Mouse (Mus musculus) kidney, embryonic 16.5 days (tissue): ENCODE results near the gene Cd81. TPM values are rescaled to one million over a fixed set of nuclear protein-coding genes. Genes with fewer than 3 reads are reported as not detected.
A peak's percentile ranks its signal among the peaks of the same experiment; 100 is the strongest.

Experiments used
- ATAC-seq: fragments of 200-750 bp; cut with Nextera tagmentation; 2 replicates; pipeline ENCODE4 v1.8.0; 2017; ENCODE audit warnings: moderate TSS enrichment; ENCODE audit not compliant: low FRiP score, low TSS enrichment
- H3K27ac ChIP-seq: fragments of 300-500 bp; sonication (generic); 2 replicates; pipeline ENCODE4 v1.5.1; 2014; ENCODE audit warnings: low read length
- H3K27me3 ChIP-seq: fragments of 300-500 bp; sonication (generic); 2 replicates; pipeline ENCODE4 v1.6.1; 2014; ENCODE audit warnings: low read length, control low read depth, mixed read lengths; ENCODE audit not compliant: insufficient read depth
- H3K36me3 ChIP-seq: fragments of 300-500 bp; sonication (generic); 2 replicates; pipeline ENCODE4 v1.6.1; 2014; ENCODE audit warnings: low read length, control low read depth, mixed read lengths; ENCODE audit not compliant: insufficient read depth
- H3K4me1 ChIP-seq: fragments of 300-500 bp; sonication (generic); 2 replicates; pipeline ENCODE4 v1.6.1; 2014; ENCODE audit warnings: low read length, control low read depth, mixed read lengths; ENCODE audit not compliant: insufficient read depth
- H3K4me2 ChIP-seq: fragments of 300-500 bp; sonication (generic); replicated peaks from 2 replicates; pipeline ENCODE4 v1.6.1; 2014; ENCODE audit warnings: low read depth, low read length
- H3K4me3 ChIP-seq: fragments of 300-500 bp; sonication (generic); 2 replicates; pipeline ENCODE4 v1.5.1; 2014; ENCODE audit warnings: mild to moderate bottlenecking, low read length
- H3K9ac ChIP-seq: fragments of 300-500 bp; sonication (generic); replicated peaks from 2 replicates; pipeline ENCODE4 v1.6.1; 2014; ENCODE audit warnings: low read length
- H3K9me3 ChIP-seq: fragments of 300-500 bp; sonication (generic); 2 replicates; pipeline ENCODE4 v1.6.1; 2016; ENCODE audit warnings: low read length, control low read depth
- WGBS: fragments of 180-500 bp; shearing (Covaris S2); extraction: QIAGEN DNeasy Blood & Tissue Kit; methylation state at CpG from one replicate; pipeline ENCODE4 v1.1.7; 2014; 5-methylcytosine and 5-hydroxymethylcytosine counted together
- polyA plus RNA-seq: library from polyadenylated mRNA; unstranded; fragments of >200 nt; fragmentation: Nextera tagmentation; extraction: Ambion mirVana; gene quantifications from 2 replicates; pipeline ENCODE4 v1.2.1, GENCODE M21; 2015

The Cd81 gene
- polyA plus RNA-seq, 1 experiment from 2014 or later = 698 TPM

DNA sequence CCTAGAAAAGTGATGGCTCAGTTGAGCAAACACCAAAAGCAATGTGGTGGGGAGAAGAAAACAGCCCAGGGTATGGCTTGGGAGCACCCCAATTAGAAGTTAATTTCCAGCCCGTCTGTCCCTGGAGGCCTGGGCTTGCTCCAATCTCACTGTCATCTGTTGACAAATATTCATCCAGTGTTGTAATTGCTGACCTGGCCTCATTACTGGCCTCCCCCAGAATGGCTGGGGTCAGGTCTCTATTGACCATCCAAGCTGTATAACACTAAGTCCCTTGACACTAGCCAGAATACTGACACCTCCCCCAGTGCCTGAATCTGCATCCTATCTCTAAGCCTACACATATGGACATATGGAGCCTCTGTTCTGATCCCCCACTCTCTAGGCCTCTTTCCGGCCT is 24.8 kb downstream of the Cd81 start:
- no peak overlapping the region for H3K9ac ChIP-seq
- ATAC-seq = no peak
- no peaks in the 10 kb centered on the region for H3K9me3 ChIP-seq
- no peaks in the 10 kb centered on the region for H3K36me3 ChIP-seq
- WGBS = 74% methylated on average over 2 of the region's 2 CpGs
- H3K4me3 ChIP-seq = no peak overlapping the region
- H3K27me3 ChIP-seq = no peaks in the 10 kb centered on the region
- no peaks in the 10 kb centered on the region for H3K4me1 ChIP-seq
- no peak overlapping the region for H3K27ac ChIP-seq
- H3K4me2 ChIP-seq = no peak overlapping the region

DNA sequence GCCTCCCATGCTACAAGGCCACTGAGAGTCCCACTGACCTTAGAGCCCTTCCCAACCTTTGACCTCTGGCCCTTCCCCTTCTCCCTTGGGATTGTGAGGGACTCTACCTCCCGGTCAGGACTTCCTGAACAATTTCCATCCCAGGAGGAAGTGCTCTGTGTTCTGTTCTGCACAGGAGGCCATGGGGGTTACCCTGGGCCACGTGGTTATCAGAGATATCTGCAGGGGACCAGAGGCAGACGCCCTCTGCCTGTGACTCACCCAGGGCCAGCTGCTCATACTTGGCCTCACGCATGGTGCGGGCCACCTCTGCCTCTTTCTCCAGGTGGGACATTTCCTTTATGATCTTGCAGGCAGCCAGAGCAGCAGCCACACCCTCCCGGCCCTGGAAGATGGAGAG is 29.5 kb downstream of the Cd81 start:
- H3K9ac ChIP-seq = no peak overlapping the region
- no peak overlapping the region for H3K27ac ChIP-seq
- WGBS = 71% methylated on average over 6 of the region's 6 CpGs
- H3K27me3 ChIP-seq = no peaks in the 10 kb centered on the region
- H3K9me3 ChIP-seq = no peaks in the 10 kb centered on the region
- H3K4me3 ChIP-seq = no peak overlapping the region
- no peak overlapping the region for H3K4me2 ChIP-seq
- ATAC-seq = no peak
- no peaks in the 10 kb centered on the region for H3K36me3 ChIP-seq
- H3K4me1 ChIP-seq = peaks cover 6% of the 10 kb centered on the region; the same call in 1 of the 2 replicates

DNA sequence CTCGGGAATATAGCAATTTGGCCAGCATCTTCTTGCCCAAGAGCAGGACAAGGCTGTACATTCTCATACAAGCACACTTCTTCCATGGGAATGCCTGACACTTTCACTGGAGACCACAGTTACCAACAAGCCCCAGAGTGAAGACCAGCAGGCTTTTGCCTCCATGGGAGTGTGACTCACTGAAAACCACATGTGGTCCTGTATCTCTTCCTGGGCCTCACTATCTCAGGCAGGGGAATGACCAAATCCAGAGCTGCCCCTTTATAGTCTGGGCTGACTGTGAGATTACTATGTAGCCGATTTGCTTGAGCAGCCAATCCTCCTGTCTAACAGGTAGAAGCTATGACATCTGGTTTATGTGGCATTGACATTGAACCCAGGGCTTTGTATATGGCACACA is 31.2 kb downstream of the Cd81 start:
- WGBS = 80% methylated on average over 2 of the region's 2 CpGs
- Histone ChIP-seq H3K27ac (no peak overlapping the region), H3K4me2 (no peak overlapping the region), H3K9me3 (no peaks in the 10 kb centered on the region), H3K27me3 (no peaks in the 10 kb centered on the region), H3K9ac (no peak overlapping the region), H3K4me1 (peaks cover 11% of the 10 kb centered on the region; the same call in 1 of the 2 replicates), H3K36me3 (no peaks in the 10 kb centered on the region), H3K4me3 (no peak overlapping the region)
- no peak for ATAC-seq

DNA sequence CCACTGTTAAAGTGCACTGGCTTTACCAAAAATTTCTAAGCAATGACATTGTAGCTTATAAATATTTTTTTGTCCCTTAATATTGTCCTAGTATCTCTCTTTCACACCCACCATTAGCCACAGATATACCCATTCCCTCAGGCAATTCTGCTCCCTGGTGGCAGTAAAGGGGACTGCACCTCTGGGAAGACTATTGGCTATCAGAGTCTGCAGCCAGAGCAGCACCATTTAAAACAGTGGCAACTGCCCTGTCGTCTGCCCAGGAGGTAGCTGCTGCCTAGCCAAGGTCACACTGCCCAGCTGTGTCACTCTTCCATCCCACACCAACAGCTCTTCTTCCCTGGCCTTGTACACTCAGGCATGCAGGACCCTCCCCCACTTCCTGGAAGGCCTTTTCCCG is 33.8 kb downstream of the Cd81 start:
- H3K27me3 ChIP-seq = no peaks in the 10 kb centered on the region
- 42% methylated on average over 2 of the region's 2 CpGs for WGBS
- ATAC-seq = peak; percentile 28
- H3K27ac ChIP-seq = peak overlapping the region; percentile 74; the same call in 1 of the 2 replicates
- peak overlapping the region; percentile 56 for H3K9ac ChIP-seq
- H3K4me3 ChIP-seq = no peak overlapping the region
- peaks cover 11% of the 10 kb centered on the region; the same call in 1 of the 2 replicates for H3K4me1 ChIP-seq
- H3K9me3 ChIP-seq = no peaks in the 10 kb centered on the region
- peak overlapping the region; percentile 21 for H3K4me2 ChIP-seq
- H3K36me3 ChIP-seq = no peaks in the 10 kb centered on the region

DNA sequence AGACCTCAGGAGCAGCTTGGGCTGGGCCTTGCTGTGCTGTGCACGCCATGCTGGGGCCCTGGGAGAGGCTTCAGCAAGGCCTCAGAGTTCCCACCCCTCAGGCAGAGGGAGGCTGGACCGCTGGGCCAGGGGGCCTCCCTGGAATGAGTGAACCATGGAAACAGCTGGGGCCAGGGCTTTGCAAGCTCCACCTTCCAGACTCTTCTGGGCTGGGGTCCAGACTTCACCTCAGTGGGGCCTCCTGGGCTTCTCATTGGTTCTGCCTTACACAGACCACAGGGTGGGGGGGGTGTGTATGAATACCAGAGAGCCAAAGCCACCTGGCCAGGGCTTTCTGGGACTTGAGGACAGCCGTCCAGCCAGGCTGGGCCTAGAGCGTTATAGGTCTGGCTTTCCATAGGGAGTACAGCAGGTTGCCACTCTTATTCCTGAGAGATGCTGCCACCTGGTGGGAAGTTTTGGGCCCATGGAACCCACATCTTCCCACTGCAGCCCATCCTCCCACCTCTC is 34.6 kb downstream of the Cd81 start:
- no peaks in the 10 kb centered on the region for H3K9me3 ChIP-seq
- H3K36me3 ChIP-seq = no peaks in the 10 kb centered on the region
- 0 out of 2 replicates have a peak overlapping the region, but pooled peaks have one; percentile 9 for H3K4me3 ChIP-seq
- H3K4me1 ChIP-seq = peaks cover 11% of the 10 kb centered on the region; the same call in 1 of the 2 replicates
- no peaks in the 10 kb centered on the region for H3K27me3 ChIP-seq
- peak overlapping the region; percentile 56 for H3K9ac ChIP-seq
- peak overlapping the region; percentile 21 for H3K4me2 ChIP-seq
- peak; percentile 83 for ATAC-seq
- WGBS = 36% methylated on average over 4 of the region's 4 CpGs
- H3K27ac ChIP-seq = peak overlapping the region; percentile 74

DNA sequence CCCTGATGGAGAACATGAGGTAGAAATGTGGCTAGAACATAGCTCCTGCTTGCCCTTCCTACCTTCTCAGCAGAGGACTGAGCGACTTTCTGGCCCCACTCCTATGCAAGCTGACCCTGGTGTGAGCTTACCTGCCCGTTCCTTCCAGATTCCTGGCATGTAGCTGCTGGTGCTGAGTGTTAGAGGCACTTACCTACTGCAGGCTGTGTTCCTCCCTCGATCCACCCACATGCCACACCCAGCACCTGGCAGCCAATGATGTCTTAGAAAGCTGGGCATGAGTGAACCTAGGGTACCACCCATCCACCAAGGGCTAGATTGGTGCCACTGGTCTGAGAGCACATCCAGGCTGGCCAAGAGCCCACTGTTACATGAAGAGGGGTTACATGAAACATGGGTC is 41.3 kb downstream of the Cd81 start:
- no peaks in the 10 kb centered on the region for H3K4me1 ChIP-seq
- no peak overlapping the region for H3K27ac ChIP-seq
- H3K27me3 ChIP-seq = no peaks in the 10 kb centered on the region
- no peak for ATAC-seq
- WGBS = 68% methylated on average over 3 of the region's 3 CpGs
- H3K4me2 ChIP-seq = no peak overlapping the region
- H3K9ac ChIP-seq = no peak overlapping the region
- no peaks in the 10 kb centered on the region for H3K36me3 ChIP-seq
- no peak overlapping the region for H3K4me3 ChIP-seq
- no peaks in the 10 kb centered on the region for H3K9me3 ChIP-seq

DNA sequence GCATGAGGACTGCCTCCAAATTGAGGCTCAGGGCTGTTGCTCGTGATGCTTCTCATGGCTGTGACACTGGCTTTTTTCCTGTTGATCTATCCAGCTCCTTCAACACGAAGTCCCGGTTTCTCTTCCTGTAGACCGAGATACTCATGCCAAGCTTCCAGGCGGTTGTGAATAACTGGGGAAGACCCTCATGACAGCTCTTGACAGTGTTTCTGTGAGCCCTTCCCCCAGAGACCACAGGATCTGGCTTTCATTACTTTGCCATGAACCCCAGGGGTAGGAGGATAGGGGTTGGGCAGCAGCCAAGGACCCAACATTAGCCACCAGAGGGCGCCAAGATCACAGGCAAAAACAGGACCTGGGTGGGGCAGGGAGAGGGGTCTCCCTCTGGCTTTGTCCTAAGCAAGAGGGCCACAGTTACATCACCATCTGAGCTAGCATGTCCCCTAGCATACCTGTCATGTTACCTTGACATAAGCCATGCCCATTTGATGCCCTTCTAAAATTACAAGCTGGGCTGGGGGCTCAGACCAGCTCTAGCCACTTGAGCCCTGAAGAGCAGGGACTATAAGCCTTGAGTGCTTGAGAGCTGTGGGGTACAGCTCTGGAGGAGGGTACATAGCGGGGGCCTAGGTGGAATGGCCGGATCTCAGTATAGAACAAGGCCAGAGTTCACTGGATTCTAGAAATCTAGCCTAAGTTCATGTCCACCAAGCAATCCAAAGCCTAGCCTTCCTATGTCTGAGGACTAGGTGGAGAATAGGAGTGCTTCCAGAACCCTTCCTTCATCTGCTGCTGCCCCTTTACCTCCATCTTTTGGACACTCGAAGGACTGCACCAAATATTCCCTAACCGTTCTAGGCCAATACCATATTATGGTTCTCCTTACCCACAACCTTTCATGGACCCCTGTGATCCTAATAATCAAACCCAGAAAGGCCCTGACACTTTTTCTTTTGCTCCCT is 42.3 kb downstream of the Cd81 start, which contains the start of gene Trpm5:
TSS of gene Trpm5 (minus strand) at position 51 of the 962 bp plus-strand sequence.
- no peaks in the 10 kb centered on the region for H3K27me3 ChIP-seq
- ATAC-seq = peak; percentile 52; the same call in 1 of the 2 replicates
- H3K9ac ChIP-seq = no peak within 1 kb of the TSS
- H3K4me3 ChIP-seq = no peak within 1 kb of the TSS
- WGBS = 45% methylated on average over 10 of the region's 10 CpGs
- no peaks in the 10 kb centered on the region for H3K9me3 ChIP-seq
- no peak within 1 kb of the TSS for H3K4me2 ChIP-seq
- no peaks in the 10 kb centered on the region for H3K36me3 ChIP-seq
- H3K27ac ChIP-seq = no peak within 1 kb of the TSS
- H3K4me1 ChIP-seq = no peaks in the 10 kb centered on the region

DNA sequence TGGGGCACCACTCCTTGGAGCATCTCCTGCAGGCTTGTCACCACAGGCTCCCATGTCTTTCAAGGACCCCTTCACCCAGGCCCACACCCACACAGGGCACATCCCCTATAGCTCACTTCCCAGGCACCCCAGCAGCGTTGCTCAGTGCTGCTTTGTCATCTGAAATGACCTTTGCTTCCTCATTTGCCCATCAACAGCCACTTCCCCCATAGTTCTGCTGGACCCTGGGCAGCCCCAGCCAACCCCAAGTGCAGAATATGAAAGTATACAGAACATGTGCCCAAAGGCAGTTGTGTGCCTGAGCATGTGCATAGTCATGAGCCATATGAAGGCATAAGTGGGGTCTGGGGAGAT is 43.0 kb downstream of the Cd81 start:
- H3K4me2 ChIP-seq = no peak overlapping the region
- H3K4me3 ChIP-seq = no peak overlapping the region
- 68% methylated on average over 1 of the region's 1 CpGs for WGBS
- no peak for ATAC-seq
- no peaks in the 10 kb centered on the region for H3K27me3 ChIP-seq
- no peaks in the 10 kb centered on the region for H3K9me3 ChIP-seq
- no peak overlapping the region for H3K9ac ChIP-seq
- H3K27ac ChIP-seq = no peak overlapping the region
- H3K36me3 ChIP-seq = no peaks in the 10 kb centered on the region
- no peaks in the 10 kb centered on the region for H3K4me1 ChIP-seq

DNA sequence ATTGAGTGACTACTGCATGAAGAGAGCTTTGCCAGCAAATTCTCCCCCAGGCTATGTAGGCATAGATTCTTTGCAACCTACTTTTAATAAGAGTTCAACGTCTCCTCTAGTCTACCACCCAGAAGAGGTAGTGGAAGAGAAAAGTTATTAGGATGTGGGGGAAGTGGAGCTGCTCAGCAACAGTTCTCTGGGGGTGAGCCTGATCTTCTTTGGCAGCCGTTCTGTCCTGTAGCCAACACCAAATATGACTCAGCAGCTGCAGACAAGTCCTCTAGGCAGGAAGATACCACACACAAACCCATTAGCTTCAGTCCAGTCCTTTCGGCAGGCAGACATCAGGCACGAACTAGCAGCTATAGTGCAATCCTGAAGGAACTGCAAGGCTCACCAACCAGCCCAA is 48.2 kb downstream of the Cd81 start:
- Histone ChIP-seq H3K27me3 (peaks cover 18% of the 10 kb centered on the region), H3K4me1 (no peaks in the 10 kb centered on the region; the same call in 1 of the 2 replicates), H3K4me2 (no peak overlapping the region), H3K36me3 (no peaks in the 10 kb centered on the region), H3K9me3 (no peaks in the 10 kb centered on the region), H3K27ac (no peak overlapping the region), H3K9ac (no peak overlapping the region), H3K4me3 (no peak overlapping the region)
- ATAC-seq = no peak
- WGBS = 63% methylated on average over 4 of the region's 4 CpGs
